Mouse (Mus musculus) embryonic fibroblast, embryonic 13.5 days (primary cell): ENCODE data around the gene Dedd.

ENCODE experiments used
- CTCF ChIP-seq: IDR thresholded peaks from 2 replicates; pipeline ENCODE4 v1.5.1; 2011; ENCODE audit warnings: mild to moderate bottlenecking, control low read depth, low read length, moderate library complexity, borderline replicate concordance; ENCODE audit not compliant: insufficient read depth
- POLR2A ChIP-seq: IDR thresholded peaks from 2 replicates; pipeline ENCODE4 v1.6.1; 2011; ENCODE audit warnings: low read depth, mild to moderate bottlenecking, control low read depth, low read length, moderate library complexity

GRCm38 (mm10) chr1:171342262-171343207 is 13.6 kb downstream of the Dedd start:
- TF ChIP-seq CTCF (no peak), POLR2A (no peak)
